Mouse (Mus musculus) lung, adult 2 months (tissue): ENCODE results near the gene Usp42.

ENCODE experiments used
- CTCF ChIP-seq: fragments of 200-500 bp; IDR thresholded peaks from 2 replicates; pipeline ENCODE4 v1.5.1; 2011; ENCODE audit warnings: mild to moderate bottlenecking, low read length, control low read depth; ENCODE audit not compliant: insufficient read depth
- POLR2A ChIP-seq: fragments of 200-500 bp; IDR thresholded peaks from 2 replicates; pipeline ENCODE4 v1.6.1; 2011; ENCODE audit warnings: low read depth, mild to moderate bottlenecking, control low read depth, low read length, borderline replicate concordance; ENCODE audit errors: extremely low read depth

GRCm38 (mm10) chr5:143669839-143670238, 62.2 kb downstream of the Usp42 start:
- no peak for TF ChIP-seq CTCF
- TF ChIP-seq POLR2A = no peak
